Mouse (Mus musculus): Measurements from ENCODE around the gene Yjefn3.
"Not testable (repeated sequence)": the region's sequence is repeated elsewhere in the genome, so short reads cannot be mapped to it uniquely, and the experiment has no call there.

The Yjefn3 gene

GRCm38 (mm10) chr8:69902163-69903062 lies at the start of gene Yjefn3, which contains the start of the genes Tssk6 and Ndufa13:
TSS of gene Yjefn3 (minus strand) at chr8:69902712.
TSS of gene Tssk6 (plus strand) at chr8:69902184.
TSS of gene Ndufa13 (minus strand) at chr8:69902558.
- peak in 1 of 2 experiments; percentile 53 for DNase-seq (ENCODE audit: low spot score in 2 of 2)

GRCm38 (mm10) chr8:69950300-69950699 lies 47.8 kb upstream of the Yjefn3 start:
- no peak for DNase-seq (ENCODE audit: low spot score in 2 of 2)

GRCm38 (mm10) chr8:69942495-69942894 lies 40.0 kb upstream of the Yjefn3 start:
- not testable (repeated sequence) for DNase-seq (ENCODE audit: low spot score in 2 of 2)

GRCm38 (mm10) chr8:69940386-69940785 lies 37.9 kb upstream of the Yjefn3 start:
- no peak for DNase-seq (ENCODE audit: low spot score in 2 of 2)

- DNase-seq (ENCODE audit: low spot score in 2 of 2), result no peak
These were observed 37.1 kb upstream of the Yjefn3 start for GRCm38 (mm10) chr8:69939633-69940032.

- no peak for DNase-seq (ENCODE audit: low spot score in 2 of 2)
These were observed 35.9 kb upstream of the Yjefn3 start for GRCm38 (mm10) chr8:69938245-69938982.

GRCm38 (mm10) chr8:69937466-69937865 lies 35.0 kb upstream of the Yjefn3 start:
- DNase-seq (ENCODE audit: low spot score in 2 of 2), result no peak

- DNase-seq (ENCODE audit: low spot score in 2 of 2), result no peak
These were observed 33.7 kb upstream of the Yjefn3 start for GRCm38 (mm10) chr8:69936050-69936794.

GRCm38 (mm10) chr8:69935431-69935830 lies 32.9 kb upstream of the Yjefn3 start:
- no peak for DNase-seq (ENCODE audit: low spot score in 2 of 2)

GRCm38 (mm10) chr8:69934582-69934981 lies 32.1 kb upstream of the Yjefn3 start:
- DNase-seq (ENCODE audit: low spot score in 2 of 2), result no peak

GRCm38 (mm10) chr8:69933811-69934210 lies 31.3 kb upstream of the Yjefn3 start:
- no peak for DNase-seq (ENCODE audit: low spot score in 2 of 2)

- DNase-seq (ENCODE audit: low spot score in 2 of 2), result no peak
These were observed 24.4 kb upstream of the Yjefn3 start for GRCm38 (mm10) chr8:69926901-69927300.

- DNase-seq (ENCODE audit: low spot score in 2 of 2), result no peak
These were observed 21.5 kb upstream of the Yjefn3 start for GRCm38 (mm10) chr8:69923986-69924385.

GRCm38 (mm10) chr8:69921141-69921540 lies 18.6 kb upstream of the Yjefn3 start:
- DNase-seq (ENCODE audit: low spot score in 2 of 2), result no peak

GRCm38 (mm10) chr8:69919876-69920662 lies 17.6 kb upstream of the Yjefn3 start:
- no peak for DNase-seq (ENCODE audit: low spot score in 2 of 2)

GRCm38 (mm10) chr8:69919010-69919409 lies 16.5 kb upstream of the Yjefn3 start:
- peak; percentile 81 to 89 for DNase-seq (ENCODE audit: low spot score in 2 of 2)

- no peak for DNase-seq (ENCODE audit: low spot score in 2 of 2)
These were observed 16.0 kb upstream of the Yjefn3 start for GRCm38 (mm10) chr8:69918506-69918905.

GRCm38 (mm10) chr8:69915748-69916147 lies 13.2 kb upstream of the Yjefn3 start:
- peak in 1 of 2 experiments; percentile 48 for DNase-seq (ENCODE audit: low spot score in 2 of 2)

- DNase-seq (ENCODE audit: low spot score in 2 of 2), result no peak
These were observed 12.0 kb upstream of the Yjefn3 start for GRCm38 (mm10) chr8:69914526-69914925.

GRCm38 (mm10) chr8:69912478-69913074 lies 10.1 kb upstream of the Yjefn3 start:
- DNase-seq (ENCODE audit: low spot score in 2 of 2), result peak; percentile 56 to 61

- no peak for DNase-seq (ENCODE audit: low spot score in 2 of 2)
These were observed 9.4 kb upstream of the Yjefn3 start for GRCm38 (mm10) chr8:69911917-69912316.
